Mouse (Mus musculus) limb, embryonic 11.5 days (tissue): ENCODE results near the gene Afap1l2. TPM values are rescaled to one million over a fixed set of nuclear protein-coding genes. Genes with fewer than 3 reads are reported as not detected.

Experiments
- ATAC-seq: fragments of 200-750 bp; cut with Nextera tagmentation; 2 replicates; pipeline ENCODE4 v1.8.0; 2017; ENCODE audit warnings: low read depth; ENCODE audit not compliant: insufficient number of reproducible peaks, low FRiP score, low TSS enrichment
- DNase-seq: peaks from one replicate; pipeline ENCODE4 v3.0.0-alpha.2; 2015; ENCODE audit warnings: low spot score
- H3K27ac ChIP-seq: fragments of 300-500 bp; sonication (generic); replicated peaks from 2 replicates; pipeline ENCODE4 v1.5.1; 2014; ENCODE audit warnings: low read depth, mild to moderate bottlenecking, low read length
- H3K27me3 ChIP-seq: fragments of 300-500 bp; sonication (generic); 2 replicates; pipeline ENCODE4 v1.6.1; 2014; ENCODE audit warnings: mild to moderate bottlenecking, low read length, mixed read lengths; ENCODE audit not compliant: control insufficient read depth, insufficient read depth
- H3K36me3 ChIP-seq: fragments of 300-500 bp; sonication (generic); 2 replicates; pipeline ENCODE4 v1.6.1; 2014; ENCODE audit warnings: mild to moderate bottlenecking, low read length, moderate library complexity, mixed read lengths; ENCODE audit not compliant: control insufficient read depth, insufficient read depth
- H3K4me1 ChIP-seq: fragments of 300-500 bp; sonication (generic); 2 replicates; pipeline ENCODE4 v1.6.1; 2014; ENCODE audit warnings: low read length, mixed read lengths; ENCODE audit not compliant: control insufficient read depth, insufficient read depth
- H3K4me2 ChIP-seq: fragments of 300-500 bp; sonication (generic); 2 replicates; pipeline ENCODE4 v1.6.1; 2014; ENCODE audit warnings: low read depth, mild to moderate bottlenecking, moderate library complexity; ENCODE audit not compliant: severe bottlenecking
- H3K4me3 ChIP-seq: fragments of 300-500 bp; sonication (generic); 2 replicates; pipeline ENCODE4 v1.5.1; 2014; ENCODE audit warnings: low read depth, low read length
- H3K9ac ChIP-seq: fragments of 300-500 bp; sonication (generic); 2 replicates; pipeline ENCODE4 v1.6.1; 2014; ENCODE audit warnings: mild to moderate bottlenecking, low read length
- H3K9me3 ChIP-seq: fragments of 300-500 bp; sonication (generic); 2 replicates; pipeline ENCODE4 v1.6.1; 2016; ENCODE audit warnings: low read length; ENCODE audit not compliant: control insufficient read depth
- WGBS: fragments of 180-500 bp; shearing (Covaris S2); extraction: QIAGEN DNeasy Blood & Tissue Kit; methylation state at CpG from one replicate; pipeline ENCODE4 v1.1.7; 2014; 5-methylcytosine and 5-hydroxymethylcytosine counted together
- polyA plus RNA-seq: library from polyadenylated mRNA; unstranded; fragments of >200 nt; fragmentation: Nextera tagmentation; extraction: Ambion mirVana; gene quantifications from 2 replicates; pipeline ENCODE4 v1.2.1, GENCODE M21; 2014

The Afap1l2 gene
- polyA plus RNA-seq, 1 experiment from 2014 or later: 1.8 TPM

DNA sequence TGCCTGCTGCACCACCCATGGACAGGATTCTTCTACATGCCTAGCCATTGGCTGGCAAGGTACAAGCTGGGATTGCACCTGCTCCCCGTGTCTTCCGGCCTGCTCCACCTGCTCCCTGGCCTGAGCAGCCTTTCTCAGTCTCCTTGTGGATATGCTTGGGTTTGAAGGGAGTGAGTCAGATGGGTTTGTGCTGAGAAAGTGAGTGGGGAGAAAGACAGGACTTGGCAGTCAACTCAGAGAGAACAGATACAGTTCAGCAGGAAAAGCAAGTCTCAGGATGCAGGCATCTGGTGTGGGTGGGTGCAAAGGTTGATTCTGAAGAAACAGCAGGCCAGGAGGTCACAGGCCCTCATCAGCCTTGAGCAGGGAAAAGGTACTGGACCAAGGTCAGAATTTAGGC lies 27.2 kb downstream of the Afap1l2 start:
- DNase-seq: no peak

GRCm38 (mm10) chr19:56976962-56977948 lies 30.8 kb downstream of the Afap1l2 start:
- Histone ChIP-seq H3K27ac (no peak overlapping the region), H3K36me3 (no peaks in the 10 kb centered on the region), H3K4me1 (no peaks in the 10 kb centered on the region), H3K9me3 (no peaks in the 10 kb centered on the region), H3K4me3 (no peak overlapping the region), H3K4me2 (no peak overlapping the region), H3K27me3 (no peaks in the 10 kb centered on the region), H3K9ac (no peak overlapping the region)
- 71% methylated on average over 19 of the region's 19 CpGs for WGBS
- ATAC-seq: no peak
- DNase-seq: no peak

More for the DNA sequence above, 27.2 kb downstream of the Afap1l2 start:
- H3K4me3 ChIP-seq: no peak overlapping the region
- no peaks in the 10 kb centered on the region for H3K9me3 ChIP-seq
- H3K36me3 ChIP-seq: no peaks in the 10 kb centered on the region
- no peaks in the 10 kb centered on the region for H3K27me3 ChIP-seq
- H3K4me2 ChIP-seq: no peak overlapping the region
- no peak overlapping the region for H3K9ac ChIP-seq
- no peak overlapping the region for H3K27ac ChIP-seq
- 92% methylated on average over 2 of the region's 2 CpGs for WGBS
- no peaks in the 10 kb centered on the region for H3K4me1 ChIP-seq
- ATAC-seq: no peak

DNA sequence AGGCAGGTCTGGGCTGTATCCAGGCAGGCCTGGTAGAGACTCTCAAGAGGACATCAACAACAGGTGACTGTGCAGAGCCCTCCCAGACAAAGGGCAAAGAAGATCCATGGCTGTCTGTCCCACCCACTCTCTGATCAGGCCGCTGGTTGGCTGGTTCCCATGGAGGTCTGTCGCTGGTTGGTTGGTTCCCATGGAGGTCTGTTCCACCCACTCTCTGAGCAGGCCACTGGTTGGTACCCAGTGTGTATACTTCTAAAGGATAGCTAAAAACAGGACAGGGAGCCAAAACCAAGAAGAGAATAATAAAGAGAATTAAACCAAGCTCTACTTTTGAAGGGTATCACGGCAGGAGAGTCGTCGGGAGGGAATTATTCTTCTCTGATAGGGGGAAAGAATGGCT lies 31.5 kb downstream of the Afap1l2 start:
- Histone ChIP-seq H3K27ac (no peak overlapping the region), H3K9me3 (no peaks in the 10 kb centered on the region), H3K4me1 (no peaks in the 10 kb centered on the region), H3K4me3 (no peak overlapping the region), H3K4me2 (no peak overlapping the region), H3K36me3 (no peaks in the 10 kb centered on the region), H3K9ac (no peak overlapping the region), H3K27me3 (no peaks in the 10 kb centered on the region)
- DNase-seq: no peak
- no peak for ATAC-seq
- WGBS: 92% methylated on average over 5 of the region's 5 CpGs

- no peaks in the 10 kb centered on the region for H3K36me3 ChIP-seq
- no peaks in the 10 kb centered on the region for H3K9me3 ChIP-seq
- no peak overlapping the region for H3K9ac ChIP-seq
- no peak for DNase-seq
- 88% methylated on average over 3 of the region's 3 CpGs for WGBS
- no peak overlapping the region for H3K4me3 ChIP-seq
- no peaks in the 10 kb centered on the region for H3K4me1 ChIP-seq
- no peak for ATAC-seq
- H3K4me2 ChIP-seq: no peak overlapping the region
- H3K27ac ChIP-seq: no peak overlapping the region
- no peaks in the 10 kb centered on the region for H3K27me3 ChIP-seq
These were observed 32.5 kb downstream of the Afap1l2 start for GRCm38 (mm10) chr19:56975502-56975901.

- no peak overlapping the region for H3K4me2 ChIP-seq
- DNase-seq (no peak), ATAC-seq (no peak)
- whole genome bisulfite sequencing: 65% methylated on average over 4 of the region's 4 CpGs
- no peaks in the 10 kb centered on the region for H3K9me3 ChIP-seq
- H3K4me3 ChIP-seq: no peak overlapping the region
- no peak overlapping the region for H3K27ac ChIP-seq
- no peak overlapping the region for H3K9ac ChIP-seq
- no peaks in the 10 kb centered on the region for H3K4me1 ChIP-seq
- H3K36me3 ChIP-seq: no peaks in the 10 kb centered on the region
- H3K27me3 ChIP-seq: no peaks in the 10 kb centered on the region
These were observed 33.9 kb downstream of the Afap1l2 start for GRCm38 (mm10) chr19:56974159-56974558.

DNA sequence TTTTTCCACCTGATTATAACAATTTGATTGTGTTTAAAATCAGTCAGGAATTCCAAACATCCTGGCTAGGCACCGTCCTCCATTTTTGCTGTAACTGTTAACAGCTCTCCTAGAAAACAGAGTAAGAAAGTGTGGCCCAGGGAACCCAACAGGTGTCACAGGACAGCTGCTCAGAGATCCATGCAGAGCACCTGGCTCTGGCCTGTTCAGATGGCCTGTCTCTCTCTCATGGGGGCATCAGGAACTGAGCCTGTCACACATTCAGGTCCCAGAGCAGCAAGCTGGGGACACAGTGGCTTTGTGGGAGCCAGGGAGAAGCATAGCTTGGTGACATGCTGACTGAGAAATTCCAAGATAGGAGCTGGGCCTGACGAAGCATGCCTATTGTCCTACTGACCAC lies 35.3 kb downstream of the Afap1l2 start:
- no peaks in the 10 kb centered on the region for H3K4me1 ChIP-seq
- no peak overlapping the region for H3K4me2 ChIP-seq
- ATAC-seq: no peak
- H3K9me3 ChIP-seq: no peaks in the 10 kb centered on the region
- H3K27ac ChIP-seq: no peak overlapping the region
- no peak overlapping the region for H3K9ac ChIP-seq
- DNase-seq: no peak
- no peaks in the 10 kb centered on the region for H3K36me3 ChIP-seq
- 82% methylated on average over 2 of the region's 2 CpGs for WGBS
- H3K27me3 ChIP-seq: no peaks in the 10 kb centered on the region
- no peak overlapping the region for H3K4me3 ChIP-seq

GRCm38 (mm10) chr19:56971347-56971746 lies 36.7 kb downstream of the Afap1l2 start:
- Histone ChIP-seq H3K27ac (no peak overlapping the region), H3K9ac (no peak overlapping the region), H3K27me3 (no peaks in the 10 kb centered on the region), H3K4me1 (no peaks in the 10 kb centered on the region), H3K36me3 (no peaks in the 10 kb centered on the region), H3K4me2 (no peak overlapping the region), H3K4me3 (no peak overlapping the region), H3K9me3 (no peaks in the 10 kb centered on the region)
- ATAC-seq (no peak), DNase-seq (no peak)
- WGBS: 65% methylated on average over 7 of the region's 7 CpGs

DNA sequence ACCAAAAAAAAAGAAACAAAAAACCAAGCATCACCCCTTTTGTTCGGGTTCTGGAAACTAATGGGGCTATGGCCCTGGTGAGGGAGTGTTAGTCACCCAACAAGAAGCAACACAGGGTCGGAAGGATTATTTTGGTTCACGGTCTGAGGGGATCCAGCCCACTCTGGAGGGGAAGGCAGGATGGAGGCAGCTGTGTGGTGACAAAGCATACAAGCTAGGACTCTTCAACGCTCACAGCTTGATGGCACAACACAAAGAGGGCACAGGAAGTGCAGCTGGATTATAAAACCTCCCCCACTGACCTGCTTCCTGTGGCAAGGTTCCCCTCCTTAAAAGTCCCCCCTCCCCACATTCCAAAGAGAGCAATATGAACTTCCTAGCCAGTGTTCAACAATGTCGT lies 44.2 kb downstream of the Afap1l2 start:
- Histone ChIP-seq H3K4me1 (no peaks in the 10 kb centered on the region), H3K4me2 (no peak overlapping the region), H3K27me3 (no peaks in the 10 kb centered on the region), H3K27ac (no peak overlapping the region), H3K4me3 (no peak overlapping the region), H3K9ac (no peak overlapping the region), H3K36me3 (no peaks in the 10 kb centered on the region), H3K9me3 (no peaks in the 10 kb centered on the region)
- no peak for DNase-seq
- WGBS: 63% methylated on average over 5 of the region's 5 CpGs
- no peak for ATAC-seq
